Mouse (Mus musculus) testis, postnatal 14 days (tissue): ENCODE data around the gene Exoc3l4.

Experiments
- DNase-seq: peaks from one replicate; pipeline ENCODE4 v3.0.0; 2021; ENCODE audit warnings: low spot score

Gene Exoc3l4

GRCm38 (mm10) chr12:111411631-111412355 is 5.0 kb upstream of the Exoc3l4 start:
- DNase-seq, result no peak

- no peak for DNase-seq
Observed at GRCm38 (mm10) chr12:111412581-111413284, 4.1 kb upstream of the Exoc3l4 start.

DNA sequence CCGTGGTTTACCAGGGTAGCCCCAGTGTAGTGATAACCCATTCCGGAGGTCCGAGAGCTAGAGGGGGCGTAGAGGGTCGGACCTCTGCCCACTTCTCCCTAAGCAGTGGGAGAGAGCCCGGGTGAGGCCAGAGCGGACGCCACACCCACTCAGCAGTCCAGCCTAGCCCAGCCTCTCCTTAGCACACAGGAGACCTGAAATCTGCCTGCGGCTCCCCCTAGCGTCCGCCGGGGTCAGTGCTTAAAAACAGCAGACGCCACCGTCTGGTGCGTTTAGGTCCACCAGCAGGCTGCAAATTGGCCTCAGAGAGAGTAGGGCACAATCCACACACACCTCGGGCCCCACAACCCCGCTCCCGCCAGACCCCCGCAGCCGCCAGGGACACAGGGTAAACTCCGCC is 3.5 kb upstream of the Exoc3l4 start:
- peak; percentile 86 for DNase-seq

- DNase-seq, result no peak
Observed at GRCm38 (mm10) chr12:111419918-111420317, 3.1 kb downstream of the Exoc3l4 start.

DNA sequence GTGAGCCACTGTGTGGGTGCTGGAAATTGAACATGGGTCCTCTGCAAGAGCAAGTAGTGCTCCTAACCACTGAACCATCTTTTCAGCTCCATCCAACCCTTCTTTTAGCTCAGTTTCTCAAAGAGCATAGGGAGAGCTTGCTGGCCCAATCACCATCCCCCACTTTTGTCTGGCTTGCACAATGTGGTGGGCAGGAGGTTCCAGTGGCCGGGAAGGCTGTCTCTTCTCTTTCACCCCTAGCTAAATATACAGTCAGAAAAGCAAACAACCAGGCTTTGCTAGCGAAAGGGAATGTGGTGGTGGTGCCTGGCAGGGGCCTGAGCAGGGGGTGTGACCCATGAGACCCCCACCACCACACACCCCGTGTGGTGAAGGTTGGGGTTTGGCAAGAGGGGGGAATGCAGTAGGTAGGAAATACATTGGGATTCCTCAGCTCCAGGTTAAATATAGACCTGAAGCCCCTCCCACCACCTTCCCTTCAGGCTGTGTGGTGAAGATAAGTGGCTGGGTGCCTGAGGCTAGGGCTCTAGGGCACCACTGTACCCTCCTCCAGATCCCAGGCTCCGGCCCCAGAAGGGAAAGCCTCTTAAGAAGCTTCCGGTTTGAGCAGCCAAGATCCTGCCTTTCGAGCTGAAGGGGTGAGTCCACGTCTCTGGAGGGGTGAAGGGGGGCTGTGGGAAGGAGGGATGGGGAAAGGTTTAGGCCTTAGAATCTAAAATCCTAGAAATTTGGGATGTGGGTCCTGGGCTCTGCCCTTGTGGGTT is 4.3 kb downstream of the Exoc3l4 start:
- DNase-seq, result no peak

- no peak for DNase-seq
Observed at GRCm38 (mm10) chr12:111422852-111423251, 6.0 kb downstream of the Exoc3l4 start.

DNA sequence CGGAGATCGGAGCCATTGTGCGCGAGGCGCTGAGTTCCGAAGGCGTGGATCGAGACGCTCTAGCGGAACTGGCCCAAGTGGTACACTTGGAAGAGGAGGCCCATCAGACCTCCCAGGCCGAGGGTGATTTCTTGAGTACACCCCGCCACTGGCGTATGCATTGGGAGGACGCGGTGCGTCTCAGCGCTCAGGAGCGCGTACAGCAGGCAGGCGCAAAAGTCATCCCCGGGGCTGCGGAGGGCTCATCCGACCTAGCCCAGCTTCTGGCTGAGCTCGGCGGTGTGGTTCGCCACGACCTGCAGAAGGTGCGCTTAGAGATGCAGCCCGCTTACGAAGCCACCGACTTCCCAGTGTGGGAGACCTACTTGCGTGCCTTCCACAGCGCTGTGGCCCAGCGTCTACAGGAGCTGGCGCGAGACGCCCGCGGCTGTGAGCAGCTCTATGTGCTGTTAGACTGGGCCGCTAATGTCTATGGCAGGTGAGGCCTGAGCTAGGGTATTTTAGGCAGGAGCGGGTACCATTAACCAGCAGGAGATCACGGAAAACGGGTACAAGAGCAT is 6.8 kb downstream of the Exoc3l4 start:
- no peak for DNase-seq

- no peak for DNase-seq
Observed at GRCm38 (mm10) chr12:111424547-111424946, 7.7 kb downstream of the Exoc3l4 start.

DNA sequence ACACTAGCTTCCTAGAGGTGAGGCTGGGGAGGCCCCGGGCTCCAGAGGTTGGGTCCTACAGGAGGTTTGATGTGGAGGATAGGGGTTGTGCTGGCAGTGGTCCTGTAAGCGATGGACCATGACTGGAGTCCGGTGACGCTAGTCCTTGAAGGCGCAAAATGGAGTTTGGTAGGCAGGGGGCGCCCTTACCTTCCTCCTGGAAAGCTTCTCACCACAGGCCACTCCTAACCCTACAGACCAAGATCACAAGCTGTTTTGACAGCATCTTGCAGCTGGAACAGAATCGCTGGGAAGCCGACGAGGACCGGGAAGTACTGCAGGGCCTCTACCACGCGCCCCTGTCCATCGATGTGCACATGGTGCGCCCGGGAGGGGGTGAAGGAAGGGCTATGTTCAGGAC is 8.4 kb downstream of the Exoc3l4 start:
- DNase-seq, result peak; percentile 71

DNA sequence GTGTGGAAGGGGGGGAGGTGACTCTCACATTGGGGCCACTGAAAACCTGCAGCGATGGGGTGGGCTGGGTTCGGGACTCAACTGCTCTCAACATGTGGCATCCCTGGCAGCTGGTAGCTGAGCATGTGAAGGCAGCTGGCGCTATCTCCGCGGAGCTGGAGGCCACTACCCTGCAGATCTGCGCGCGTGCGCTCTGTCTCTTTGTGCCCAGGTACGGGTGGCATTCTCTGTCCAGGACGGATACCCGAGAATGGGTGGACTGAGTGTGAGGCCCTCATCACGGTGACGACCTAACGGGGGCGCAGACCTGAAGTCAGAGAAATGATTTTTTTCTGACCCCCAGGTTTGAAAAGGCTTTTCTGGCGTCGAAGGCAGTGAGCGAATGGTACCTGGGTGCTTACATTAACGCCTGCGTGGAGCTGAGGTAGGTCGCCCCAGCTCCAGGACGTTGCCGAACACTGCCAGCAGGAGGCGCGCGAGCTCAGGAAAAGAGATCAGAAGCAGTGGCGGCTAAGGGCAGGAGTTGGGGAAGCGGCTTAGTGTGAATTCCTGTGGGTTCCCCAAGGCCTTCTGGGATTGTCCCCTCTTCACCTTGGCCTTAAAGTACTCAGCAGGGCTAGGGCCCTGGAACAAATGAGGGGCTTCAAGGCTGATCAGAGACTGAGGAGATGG is 9.1 kb downstream of the Exoc3l4 start:
- DNase-seq, result peak; percentile 85

DNA sequence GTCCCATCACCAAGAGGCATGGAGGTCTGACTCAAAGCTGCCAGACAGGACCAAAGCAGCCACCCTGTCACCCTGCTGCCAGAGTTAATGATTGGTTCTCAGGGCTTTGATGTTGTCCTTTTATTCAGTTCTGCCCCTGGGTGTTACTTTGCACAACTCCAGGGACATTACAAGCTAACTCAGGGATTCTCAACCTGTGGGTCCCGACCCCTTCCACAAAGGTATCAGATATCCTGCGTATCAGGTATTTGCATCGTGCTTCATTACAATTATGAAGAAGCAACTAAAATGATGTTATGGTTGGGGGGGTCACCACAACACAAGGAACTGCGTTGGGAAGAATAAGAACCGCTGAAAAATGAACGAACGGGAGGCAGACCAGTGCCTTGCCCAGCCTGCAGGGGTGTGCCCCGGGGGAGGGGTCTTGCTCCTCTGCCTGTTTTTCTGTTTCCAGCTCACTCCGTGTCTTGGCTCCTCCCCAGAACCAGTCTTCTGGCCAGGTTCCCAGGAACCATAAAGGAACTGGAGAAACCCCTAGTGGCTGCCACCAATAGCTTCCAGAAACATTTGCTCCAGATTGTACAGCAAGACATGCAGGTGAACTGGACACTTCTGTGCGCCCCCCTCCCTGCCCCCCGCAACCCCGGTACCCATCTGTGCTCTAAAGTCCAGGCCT is 10.8 kb downstream of the Exoc3l4 start:
- no peak for DNase-seq

DNA sequence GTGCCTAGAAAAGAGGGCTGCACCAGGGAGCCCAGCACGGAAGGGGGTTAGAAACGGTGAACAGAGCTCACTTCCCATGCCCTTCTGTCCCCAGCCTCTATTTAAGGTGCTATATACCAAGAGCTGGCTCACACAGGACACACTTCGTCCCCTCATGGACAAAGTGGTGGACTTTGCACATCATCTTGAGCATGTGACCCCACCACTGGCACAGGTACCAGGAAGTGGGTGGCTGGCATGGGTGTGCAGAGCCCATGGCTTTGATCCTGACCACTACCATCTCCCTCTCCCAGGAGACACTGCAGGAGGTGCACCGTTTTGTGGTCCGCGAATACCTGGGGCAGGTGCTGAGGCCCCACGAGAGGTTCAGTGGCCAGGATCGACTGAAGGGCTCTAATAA is 11.5 kb downstream of the Exoc3l4 start:
- no peak for DNase-seq

GRCm38 (mm10) chr12:111428961-111429911 is 12.4 kb downstream of the Exoc3l4 start:
- DNase-seq, result no peak

- DNase-seq, result no peak
Observed at GRCm38 (mm10) chr12:111430049-111430867, 13.4 kb downstream of the Exoc3l4 start.

DNA sequence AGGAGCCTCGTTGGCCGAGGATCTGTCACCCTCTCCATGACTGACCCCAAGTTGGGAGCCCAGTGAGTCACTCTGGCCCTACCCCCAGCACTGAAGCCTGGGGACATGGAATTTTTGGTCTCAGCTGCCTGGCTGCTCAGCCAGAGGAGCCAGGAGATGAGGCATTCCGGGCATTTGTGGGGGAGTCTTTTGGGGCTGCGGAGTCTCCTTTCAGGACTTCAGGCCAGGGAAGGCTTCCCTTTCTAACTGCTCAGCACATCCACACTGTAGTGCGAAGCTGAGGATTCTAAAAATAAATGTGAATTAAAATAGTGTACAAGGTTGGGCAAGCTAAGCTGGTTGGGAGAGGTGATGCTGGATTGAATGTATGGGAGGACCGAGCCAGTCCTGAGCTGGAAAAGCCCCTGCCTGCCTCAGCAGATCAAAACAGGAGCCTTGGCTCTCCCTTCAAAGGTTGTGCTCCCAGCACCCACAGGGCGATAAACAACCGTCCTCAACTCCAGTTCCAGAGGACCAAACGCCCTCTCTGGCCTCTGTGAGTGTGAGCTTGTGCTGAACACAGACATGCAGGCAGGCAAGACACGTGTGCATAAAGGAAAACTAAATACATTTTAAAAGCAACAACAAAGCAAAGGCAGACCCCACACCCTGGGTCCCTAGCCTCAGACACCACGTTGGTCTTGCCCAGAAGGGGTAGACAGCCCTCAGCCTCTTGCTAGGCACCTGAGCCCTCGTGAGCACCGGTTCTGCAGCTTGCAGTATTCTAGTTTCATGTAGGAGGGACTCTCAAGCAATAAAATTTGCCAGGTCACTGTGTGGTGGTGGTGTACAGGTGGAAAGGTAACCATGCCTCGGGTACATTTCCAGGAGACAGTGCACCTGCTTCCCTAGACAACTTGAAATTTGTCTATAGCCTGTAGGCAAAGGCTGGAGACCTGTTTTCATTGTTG is 14.3 kb downstream of the Exoc3l4 start:
- no peak for DNase-seq

- no peak for DNase-seq
Observed at GRCm38 (mm10) chr12:111432097-111432496, 15.3 kb downstream of the Exoc3l4 start.

DNA sequence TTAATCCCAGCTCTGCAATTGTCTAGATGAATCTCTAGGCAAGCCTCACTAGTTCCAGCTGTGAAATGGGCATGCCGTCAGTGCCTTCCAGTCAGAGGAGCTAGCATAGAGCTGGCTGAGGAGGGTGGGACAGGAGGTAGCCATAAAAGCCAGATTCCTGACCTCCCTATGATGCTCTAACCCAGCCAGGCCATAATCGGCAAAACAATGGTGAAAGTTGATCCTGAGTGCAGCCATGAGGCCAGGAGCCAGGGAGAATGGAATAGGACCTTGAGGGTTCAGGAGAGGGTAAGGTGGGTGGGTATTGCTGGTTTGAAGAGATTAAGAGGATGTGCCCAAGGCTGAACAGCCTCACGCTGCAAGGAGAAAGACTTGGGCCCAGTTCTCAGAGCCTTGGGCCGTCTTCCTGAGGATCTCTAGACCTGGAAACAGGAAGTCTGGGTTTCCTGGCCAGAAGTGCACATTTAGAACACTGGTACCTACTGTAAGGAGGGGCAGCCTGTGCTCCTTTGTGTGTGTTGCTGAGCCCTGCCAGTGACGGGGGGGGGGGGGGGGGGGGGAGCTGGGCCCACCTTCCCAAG is 16.0 kb downstream of the Exoc3l4 start:
- no peak for DNase-seq
